Mouse (Mus musculus) small intestine, adult 2 months (tissue): ENCODE results near the gene Npb.

Experiments
- CTCF ChIP-seq: fragments of 200-500 bp; IDR thresholded peaks from 2 replicates; pipeline ENCODE4 v1.5.1; 2012; ENCODE audit warnings: low read depth, mild to moderate bottlenecking, control low read depth, inconsistent platforms, low read length, moderate library complexity, mixed read lengths; ENCODE audit not compliant: insufficient replicate concordance, insufficient read length; ENCODE audit errors: extremely low read depth
- POLR2A ChIP-seq: fragments of 200-500 bp; IDR thresholded peaks from 2 replicates; pipeline ENCODE4 v1.6.1; 2012; ENCODE audit warnings: low read depth, mild to moderate bottlenecking, control low read depth, inconsistent platforms, low read length, moderate library complexity

DNA sequence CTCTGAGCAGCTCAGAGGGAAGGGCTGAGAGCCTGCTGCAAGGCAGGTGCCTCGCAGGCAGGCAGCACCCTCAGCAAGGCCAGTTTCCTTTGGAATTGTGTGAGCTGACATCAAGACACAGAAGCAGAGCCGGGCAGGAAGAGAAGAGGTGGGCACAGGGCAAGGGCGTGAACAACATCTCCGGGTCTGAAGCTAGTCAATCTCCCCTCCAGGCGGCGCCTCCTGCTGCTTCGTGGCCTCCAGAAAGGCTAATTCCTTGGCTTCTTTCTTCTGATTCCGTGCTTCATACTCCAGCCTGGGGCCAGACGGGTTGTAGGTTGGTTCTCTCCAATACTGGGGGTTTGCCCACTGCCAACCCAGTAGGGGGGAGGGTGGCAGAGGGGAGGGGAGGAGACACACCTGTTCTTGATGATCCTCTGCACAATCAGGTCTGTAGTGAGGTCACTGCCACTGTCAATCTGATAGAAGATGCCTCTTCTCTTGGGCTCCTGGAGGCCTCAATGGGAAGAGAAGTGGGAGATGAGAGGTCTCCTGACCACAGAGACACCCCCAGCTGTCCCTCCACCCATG lies 2.3 kb downstream of the Npb start:
- TF ChIP-seq CTCF = no peak
- TF ChIP-seq POLR2A = no peak
